Mouse (Mus musculus): ENCODE results near the gene Rab1a. TPM values are rescaled to one million over a fixed set of nuclear protein-coding genes. Genes with fewer than 3 reads are reported as not detected.
"Not testable (repeated sequence)": the region's sequence is repeated elsewhere in the genome, so short reads cannot be mapped to it uniquely, and the experiment has no call there.

Rab1a gene
- 207 and 233 TPM in 2 replicates for polyA plus RNA-seq (2016; fragmentation: Nextera tagmentation; extraction: Ambion mirVana)

DNA sequence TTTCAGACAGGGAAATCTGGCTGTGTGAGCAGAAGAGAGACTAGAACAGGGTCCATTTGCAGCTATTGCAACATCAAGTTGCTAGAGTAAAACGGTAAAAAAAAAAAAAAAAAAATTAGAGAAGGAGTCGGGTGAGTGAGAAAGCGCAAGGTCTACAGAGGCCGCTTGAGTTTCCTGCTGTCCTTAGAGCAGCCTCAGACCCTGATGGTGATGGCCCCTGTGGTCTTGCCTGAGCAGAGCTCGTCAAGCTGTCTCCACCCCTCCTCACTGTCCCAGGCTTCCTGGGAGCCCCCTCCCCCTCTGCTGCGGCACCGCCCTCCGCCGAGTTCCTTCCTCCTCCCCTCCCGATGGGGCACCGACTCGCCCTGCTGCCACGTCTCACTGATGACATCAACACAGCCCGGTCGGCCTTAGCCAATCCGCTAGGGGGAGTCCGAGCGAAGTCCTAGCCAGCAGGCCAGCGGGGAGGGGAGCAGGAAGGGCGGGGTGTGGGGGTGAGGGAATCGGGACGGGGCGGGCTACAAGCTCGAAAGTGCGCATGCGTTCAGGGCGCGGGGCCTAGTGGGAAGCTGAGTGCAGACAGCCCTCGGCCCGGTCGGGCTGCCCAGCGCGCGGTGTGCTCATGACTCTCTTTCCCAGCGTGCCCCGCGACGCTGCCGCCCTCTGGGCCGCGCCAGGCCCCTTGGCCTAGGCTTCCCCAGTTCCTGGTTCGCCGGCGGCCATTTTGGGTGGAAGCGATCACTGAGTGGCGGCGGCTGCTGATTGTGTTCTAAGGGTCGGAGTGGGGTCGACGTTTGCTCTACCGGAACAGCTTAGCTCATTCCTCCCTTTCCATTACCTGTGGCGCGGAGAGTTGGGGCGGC is at the start of gene Rab1a:
TSS of gene Rab1a (plus strand) at position 720 of the 863 bp plus-strand sequence.
- peaks cover 39% of the 10 kb centered on the region for H3K4me1 ChIP-seq
- H3K27me3 ChIP-seq (ENCODE audit: insufficient read depth, poor library complexity, severe bottlenecking): no peaks in the 10 kb centered on the region
- DNase-seq (ENCODE audit: low spot score): peak; percentile 100
- WGBS: under 1% methylated on average over 54 of the region's 54 CpGs
- peaks cover 3% of the 10 kb centered on the region; the same call in 1 of the 2 replicates for H3K36me3 ChIP-seq
- no peaks in the 10 kb centered on the region for H3K9me3 ChIP-seq
- H3K27ac ChIP-seq: peak within 1 kb of the TSS; percentile 99
- H3K4me3 ChIP-seq: peak within 1 kb of the TSS; percentile 99

DNA sequence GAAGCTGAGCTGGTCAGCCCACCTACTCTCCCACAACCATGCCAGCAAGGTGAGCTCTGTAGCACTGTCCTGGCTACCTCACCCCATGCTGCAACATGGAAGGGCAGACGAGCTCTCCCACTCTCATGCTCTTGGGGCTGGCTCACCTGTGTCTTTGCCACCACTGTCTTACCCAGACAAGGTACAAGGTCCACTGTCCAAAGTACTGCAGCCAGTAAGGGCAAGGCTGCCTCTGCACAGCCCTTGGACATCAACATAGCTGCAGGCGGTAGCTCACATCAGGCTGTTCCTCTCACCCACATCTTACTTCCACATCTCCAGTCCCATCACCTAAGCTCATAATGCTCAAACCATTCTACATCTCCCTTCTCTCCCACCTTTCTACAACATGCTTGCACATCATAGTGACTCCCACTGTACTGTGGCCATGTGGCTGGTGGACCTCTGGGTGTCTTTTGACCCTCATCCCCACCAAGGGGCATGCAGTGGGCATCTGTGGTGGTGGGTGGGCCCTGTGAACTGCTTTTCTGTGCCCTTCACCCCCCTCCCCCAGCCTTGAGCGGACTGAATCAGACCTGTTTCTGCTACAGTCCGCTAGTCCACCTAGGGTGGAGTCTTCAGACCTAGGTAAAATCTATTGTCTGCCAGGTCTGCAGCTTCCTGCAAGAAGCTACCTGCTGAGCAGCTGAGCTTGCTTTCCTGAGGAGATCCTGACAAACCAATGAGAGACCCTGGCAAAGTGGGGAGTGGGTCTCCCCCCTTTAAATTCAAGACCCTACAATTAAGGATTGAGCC is 48.9 kb upstream of the Rab1a start:
- H3K36me3 ChIP-seq: no peaks in the 10 kb centered on the region
- no peak overlapping the region for H3K4me3 ChIP-seq
- WGBS: 78% methylated on average over 4 of the region's 4 CpGs
- H3K4me1 ChIP-seq: no peaks in the 10 kb centered on the region
- H3K27ac ChIP-seq: no peak overlapping the region
- DNase-seq (ENCODE audit: low spot score): no peak
- 0 out of 2 replicates have a peak, but pooled peaks cover 4% of the 10 kb centered on the region for H3K9me3 ChIP-seq
- H3K27me3 ChIP-seq (ENCODE audit: insufficient read depth, poor library complexity, severe bottlenecking): no peaks in the 10 kb centered on the region

GRCm38 (mm10) chr11:20153542-20153941 is 47.7 kb upstream of the Rab1a start:
- not testable (repeated sequence) for H3K27me3 ChIP-seq (ENCODE audit: insufficient read depth, poor library complexity, severe bottlenecking); H3K9me3 ChIP-seq; H3K36me3 ChIP-seq; H3K27ac ChIP-seq; H3K4me3 ChIP-seq; DNase-seq (ENCODE audit: low spot score); H3K4me1 ChIP-seq
- WGBS: 91% methylated on average over 5 of the region's 5 CpGs

DNA sequence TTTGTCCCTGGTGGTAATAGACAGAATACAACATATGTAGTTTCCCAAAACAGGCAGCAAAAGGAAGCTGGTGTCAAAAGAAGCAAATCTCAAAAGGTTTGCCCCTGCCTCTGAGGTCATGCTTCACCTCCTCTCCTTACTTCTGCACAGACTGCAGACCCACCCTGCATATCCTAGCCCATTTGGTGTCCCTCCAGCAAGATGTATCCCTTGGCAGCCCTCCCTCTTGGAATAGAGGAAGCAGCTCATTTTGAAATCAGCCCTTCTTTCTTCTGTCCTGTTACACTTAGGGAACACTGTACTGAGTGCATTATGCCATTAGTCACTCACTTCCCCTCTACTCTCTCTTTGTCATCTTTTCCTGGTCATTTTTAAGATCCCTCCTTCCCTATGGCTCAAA is 42.4 kb upstream of the Rab1a start:
- Histone ChIP-seq H3K27me3 (ENCODE audit: insufficient read depth, poor library complexity, severe bottlenecking) (no peaks in the 10 kb centered on the region), H3K27ac (no peak overlapping the region), H3K9me3 (no peaks in the 10 kb centered on the region), H3K4me3 (no peak overlapping the region), H3K4me1 (no peaks in the 10 kb centered on the region), H3K36me3 (no peaks in the 10 kb centered on the region)
- no peak for DNase-seq (ENCODE audit: low spot score)

- Histone ChIP-seq H3K4me3 (no peak overlapping the region), H3K27ac (no peak overlapping the region), H3K9me3 (no peaks in the 10 kb centered on the region), H3K36me3 (no peaks in the 10 kb centered on the region), H3K27me3 (ENCODE audit: insufficient read depth, poor library complexity, severe bottlenecking) (no peaks in the 10 kb centered on the region), H3K4me1 (no peaks in the 10 kb centered on the region)
- WGBS: 49% methylated on average over 4 of the region's 4 CpGs
- DNase-seq (ENCODE audit: low spot score): no peak
Observed at GRCm38 (mm10) chr11:20164979-20165867, 36.0 kb upstream of the Rab1a start.

- H3K4me3 ChIP-seq: no peak overlapping the region
Observed at GRCm38 (mm10) chr11:20165991-20166390, 35.2 kb upstream of the Rab1a start.

DNA sequence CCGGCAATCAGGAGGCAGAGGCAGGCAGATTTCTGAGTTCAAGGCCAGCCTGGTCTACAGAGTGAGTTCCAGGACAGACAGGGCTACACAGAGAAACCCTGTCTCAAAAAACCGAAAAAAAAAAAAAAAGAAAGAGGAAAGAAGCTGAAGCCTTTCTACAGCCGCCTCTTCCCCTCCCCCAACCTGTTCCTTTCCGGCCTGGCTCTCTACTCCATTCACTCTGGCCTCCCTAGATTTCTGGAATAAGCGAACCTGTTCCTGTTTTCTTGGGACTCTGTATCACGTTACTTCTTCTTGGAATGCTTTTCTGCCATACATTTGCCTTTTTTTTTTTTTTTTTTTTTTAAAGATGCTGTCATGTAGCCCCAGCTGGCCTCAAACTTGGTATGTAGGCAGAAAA is 34.8 kb upstream of the Rab1a start:
- not testable (repeated sequence) for H3K27me3 ChIP-seq (ENCODE audit: insufficient read depth, poor library complexity, severe bottlenecking); H3K27ac ChIP-seq; H3K4me1 ChIP-seq; H3K36me3 ChIP-seq; DNase-seq (ENCODE audit: low spot score); H3K4me3 ChIP-seq; H3K9me3 ChIP-seq
- WGBS: 75% methylated on average over 6 of the region's 6 CpGs

More at GRCm38 (mm10) chr11:20165991-20166390, 35.2 kb upstream of the Rab1a start:
- Histone ChIP-seq H3K9me3 (no peaks in the 10 kb centered on the region), H3K27me3 (ENCODE audit: insufficient read depth, poor library complexity, severe bottlenecking) (no peaks in the 10 kb centered on the region), H3K27ac (no peak overlapping the region), H3K36me3 (no peaks in the 10 kb centered on the region), H3K4me1 (no peaks in the 10 kb centered on the region)
- DNase-seq (ENCODE audit: low spot score): no peak
- WGBS: 83% methylated on average over 4 of the region's 4 CpGs

- Histone ChIP-seq H3K4me3 (no peak overlapping the region), H3K36me3 (no peaks in the 10 kb centered on the region), H3K9me3 (no peaks in the 10 kb centered on the region), H3K27ac (no peak overlapping the region), H3K4me1 (no peaks in the 10 kb centered on the region), H3K27me3 (ENCODE audit: insufficient read depth, poor library complexity, severe bottlenecking) (no peaks in the 10 kb centered on the region)
- WGBS: 84% methylated on average over 11 of the region's 11 CpGs
- no peak for DNase-seq (ENCODE audit: low spot score)
Observed at GRCm38 (mm10) chr11:20168972-20169371, 32.3 kb upstream of the Rab1a start.

DNA sequence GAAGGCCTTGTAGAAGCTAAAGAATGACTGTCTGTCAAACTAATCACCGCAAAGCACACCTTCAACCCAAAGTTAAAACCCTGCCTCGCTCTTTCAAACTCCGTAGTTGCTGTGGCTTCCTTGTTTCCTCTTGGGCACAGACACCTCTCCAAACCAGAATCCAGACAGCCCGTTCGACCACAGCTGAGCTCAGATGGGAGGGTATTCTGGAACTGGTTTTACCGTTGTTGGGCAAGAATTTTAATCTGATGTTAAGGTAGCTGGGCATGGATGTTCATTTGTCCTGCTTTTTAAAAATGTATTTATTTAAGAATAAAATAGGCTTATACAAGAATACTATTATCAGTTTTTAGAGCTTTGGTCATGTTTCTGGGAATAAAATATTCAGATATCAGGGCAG is 14.0 kb upstream of the Rab1a start:
- H3K27me3 ChIP-seq (ENCODE audit: insufficient read depth, poor library complexity, severe bottlenecking): no peaks in the 10 kb centered on the region
- no peaks in the 10 kb centered on the region for H3K4me1 ChIP-seq
- no peak overlapping the region for H3K27ac ChIP-seq
- no peaks in the 10 kb centered on the region for H3K36me3 ChIP-seq
- DNase-seq (ENCODE audit: low spot score): no peak
- no peak overlapping the region for H3K4me3 ChIP-seq
- WGBS: 81% methylated on average over 6 of the region's 6 CpGs
- H3K9me3 ChIP-seq: no peaks in the 10 kb centered on the region

- WGBS: 77% methylated on average over 4 of the region's 4 CpGs
- Histone ChIP-seq H3K27me3 (ENCODE audit: insufficient read depth, poor library complexity, severe bottlenecking) (no peaks in the 10 kb centered on the region), H3K4me1 (peaks cover 7% of the 10 kb centered on the region), H3K27ac (no peak overlapping the region), H3K9me3 (no peaks in the 10 kb centered on the region), H3K36me3 (no peaks in the 10 kb centered on the region), H3K4me3 (no peak overlapping the region)
- no peak for DNase-seq (ENCODE audit: low spot score)
Observed at GRCm38 (mm10) chr11:20193100-20193736, 8.0 kb upstream of the Rab1a start.

- Histone ChIP-seq H3K27me3 (ENCODE audit: insufficient read depth, poor library complexity, severe bottlenecking) (no peaks in the 10 kb centered on the region), H3K9me3 (no peaks in the 10 kb centered on the region), H3K27ac (peak overlapping the region; percentile 99), H3K4me1 (peaks cover 42% of the 10 kb centered on the region), H3K36me3 (peaks cover 3% of the 10 kb centered on the region; the same call in 1 of the 2 replicates), H3K4me3 (peak overlapping the region; percentile 99)
- WGBS: 1% methylated on average over 40 of the region's 40 CpGs
- peak; percentile 87 for DNase-seq (ENCODE audit: low spot score)
Observed at GRCm38 (mm10) chr11:20201661-20202101, 449 bp downstream of the Rab1a start.
